Mouse (Mus musculus) gastrocnemius, adult 18-20 months (tissue): ENCODE results near the gene Plxnb2. TPM values are rescaled to one million over a fixed set of nuclear protein-coding genes. Genes with fewer than 3 reads are reported as not detected.

Source experiments
- DNase-seq: peaks from one replicate; pipeline ENCODE4 v3.0.0; 2021; ENCODE audit warnings: low spot score
- microRNA-seq: library from miRNA; unstranded; fragments of <30 nt; microRNA quantifications from one replicate; pipeline ENCODE4 v1.2.0, GENCODE M21; 2021
- total RNA-seq, 2 experiments: library from RNA; stranded (reverse); gene quantifications; 2 replicates each; pipeline ENCODE4 v1.2.3; 2021

Plxnb2 gene
- total RNA-seq, 2 experiments from 2014 or later = 4.0 to 8.2 TPM

GRCm38 (mm10) chr15:89128382-89129350 is 51.9 kb downstream of the Plxnb2 start, which contains the start of gene Hdac10:
TSS of gene Hdac10 (minus strand) at chr15:89128700.
- DNase-seq = peak; percentile 86

- no peak for DNase-seq
These were observed 53.1 kb downstream of the Plxnb2 start for GRCm38 (mm10) chr15:89127364-89127940.

- no peak for DNase-seq
These were observed 54.0 kb downstream of the Plxnb2 start for GRCm38 (mm10) chr15:89126622-89127021.

GRCm38 (mm10) chr15:89125351-89125750 is 55.2 kb downstream of the Plxnb2 start:
- no peak for DNase-seq

GRCm38 (mm10) chr15:89124312-89124711 is 56.3 kb downstream of the Plxnb2 start:
- no peak for DNase-seq

GRCm38 (mm10) chr15:89123595-89123994 is 57.0 kb downstream of the Plxnb2 start:
- no peak for DNase-seq

- peak; percentile 95 for DNase-seq
These were observed 57.8 kb downstream of the Plxnb2 start, which contains the start of gene Tubgcp6 for GRCm38 (mm10) chr15:89122649-89123366. TSS of gene Tubgcp6 (minus strand) at chr15:89123112.

- DNase-seq = no peak
These were observed 62.6 kb downstream of the Plxnb2 start for GRCm38 (mm10) chr15:89118007-89118406.

GRCm38 (mm10) chr15:89110147-89110546 is 70.4 kb downstream of the Plxnb2 start:
- DNase-seq = no peak

GRCm38 (mm10) chr15:89106976-89107375 is 73.6 kb downstream of the Plxnb2 start:
- no peak for DNase-seq

- DNase-seq = no peak
These were observed 74.5 kb downstream of the Plxnb2 start for GRCm38 (mm10) chr15:89106073-89106472.

Small RNA genes lying within 50 kb of the gene (microRNA-seq; reads per million reads assigned to microRNA genes)
- 3.1 reads per million for gene Mir6958
- gene Mir7118 = not detected

Other genes starting within 250 kb of the Plxnb2 start
- gene Ttll8, start 226.4 kb downstream of the Plxnb2 start, total RNA-seq = not detected
- not detected for gene Mlc1, start 201.8 kb downstream of the Plxnb2 start, total RNA-seq
- not detected for gene Mov10l1, start 197.9 kb downstream of the Plxnb2 start, total RNA-seq
- not detected for gene Panx2, start 121.1 kb downstream of the Plxnb2 start, total RNA-seq
- gene Trabd, start 105.7 kb downstream of the Plxnb2 start, total RNA-seq = 10 to 100 TPM; 31.6 to 36.1 TPM
- 10 to 100 TPM; 14.7 to 15.5 TPM for gene Selenoo, start 91.7 kb downstream of the Plxnb2 start, total RNA-seq
- gene Tubgcp6, start 57.7 kb downstream of the Plxnb2 start, total RNA-seq = 1 to 10 TPM; 6.9 to 8.4 TPM
- 1 to 10 TPM; 5.7 to 5.9 TPM for gene Hdac10, start 52.1 kb downstream of the Plxnb2 start, total RNA-seq
- gene Mapk12, start 40.1 kb downstream of the Plxnb2 start, total RNA-seq = 100 to 1,000 TPM; 142 to 145 TPM
- 1 to 10 TPM in 1 of 2 experiments, under 1 TPM in 1; 0.89 to 1.9 TPM for gene Mapk11, start 31.2 kb downstream of the Plxnb2 start, total RNA-seq
- gene Dennd6b, start 15.7 kb upstream of the Plxnb2 start, total RNA-seq = 1 to 10 TPM; 8.8 to 9.6 TPM
- 10 to 100 TPM; 90.7 to 93.0 TPM for gene Ppp6r2, start 30.8 kb upstream of the Plxnb2 start, total RNA-seq
- 10 to 100 TPM; 59.4 to 61.0 TPM for gene Sbf1, start 134.5 kb upstream of the Plxnb2 start, total RNA-seq
- not detected for gene Adm2, start 141.9 kb upstream of the Plxnb2 start, total RNA-seq
- under 1 TPM in 1 of 2 experiments, not detected in 1; 0.48 TPM for gene Miox, start 153.6 kb upstream of the Plxnb2 start, total RNA-seq
- 10 to 100 TPM; 11.4 to 12.5 TPM for gene Lmf2, start 174.9 kb upstream of the Plxnb2 start, total RNA-seq
- gene Ncaph2, start 174.9 kb upstream of the Plxnb2 start, total RNA-seq = 10 to 100 TPM; 39.2 to 46.1 TPM
- 10 to 100 TPM; 12.4 to 13.9 TPM for gene Sco2, start 193.1 kb upstream of the Plxnb2 start, total RNA-seq
- under 1 TPM; 0.31 to 0.43 TPM for gene Tymp, start 196.3 kb upstream of the Plxnb2 start, total RNA-seq
- under 1 TPM in 1 of 2 experiments, not detected in 1; 0.64 TPM for gene Odf3b, start 198.5 kb upstream of the Plxnb2 start, total RNA-seq
- not detected for gene Klhdc7b, start 204.1 kb upstream of the Plxnb2 start, total RNA-seq
- gene Syce3, start 229.7 kb upstream of the Plxnb2 start, total RNA-seq = not detected
- gene Cpt1b, start 245.1 kb upstream of the Plxnb2 start, total RNA-seq = 100 to 1,000 TPM; 287 to 338 TPM
- gene C730034F03Rik, start 248.8 kb upstream of the Plxnb2 start, total RNA-seq = under 1 TPM; 0.23 to 0.28 TPM
- gene Gm44502, start 248.9 kb upstream of the Plxnb2 start, total RNA-seq = under 1 TPM in 1 of 2 experiments, not detected in 1; 0.52 TPM
- 10 to 100 TPM; 19.7 to 27.0 TPM for gene Chkb, start 249.1 kb upstream of the Plxnb2 start, total RNA-seq